Mouse (Mus musculus): Measurements from ENCODE around the gene Actr3b.

GRCm38 (mm10) chr5:25747904-25748303, 11.9 kb upstream of the Actr3b start:
- TF ChIP-seq EP300 (IDR thresholded peaks at IDR 0.05) (no peak), CTCF (IDR thresholded peaks at IDR 0.05) (no peak)
